Mouse (Mus musculus) right cerebral cortex, postnatal 25 days (tissue): ENCODE measurements around the gene Mta1.

ENCODE experiments used
- DNase-seq: peaks from one replicate; pipeline ENCODE4 v3.0.0; 2022

Mta1 gene

DNA sequence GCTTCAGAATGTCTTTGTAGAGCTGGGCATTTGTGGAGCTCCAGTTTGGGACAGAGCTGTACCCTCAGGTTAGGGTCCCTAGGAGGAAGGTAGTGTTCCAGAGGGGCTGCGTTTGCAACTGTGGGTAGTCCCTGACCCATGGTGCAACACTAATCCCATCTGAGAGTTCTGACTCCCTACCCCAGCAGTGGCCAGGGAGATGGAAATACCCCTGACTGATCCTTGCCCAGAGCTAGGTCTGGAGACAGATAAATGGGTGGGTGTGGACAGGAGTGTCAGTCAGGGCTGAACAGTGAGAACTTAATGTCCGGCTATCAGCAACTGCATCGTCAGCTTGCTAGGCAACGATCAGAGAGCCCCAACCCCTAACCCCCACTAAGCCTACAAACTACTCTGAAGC lies 52.5 kb downstream of the Mta1 start:
- DNase-seq: no peak

GRCm38 (mm10) chr12:113151046-113151445 lies 53.0 kb downstream of the Mta1 start:
- no peak for DNase-seq

DNA sequence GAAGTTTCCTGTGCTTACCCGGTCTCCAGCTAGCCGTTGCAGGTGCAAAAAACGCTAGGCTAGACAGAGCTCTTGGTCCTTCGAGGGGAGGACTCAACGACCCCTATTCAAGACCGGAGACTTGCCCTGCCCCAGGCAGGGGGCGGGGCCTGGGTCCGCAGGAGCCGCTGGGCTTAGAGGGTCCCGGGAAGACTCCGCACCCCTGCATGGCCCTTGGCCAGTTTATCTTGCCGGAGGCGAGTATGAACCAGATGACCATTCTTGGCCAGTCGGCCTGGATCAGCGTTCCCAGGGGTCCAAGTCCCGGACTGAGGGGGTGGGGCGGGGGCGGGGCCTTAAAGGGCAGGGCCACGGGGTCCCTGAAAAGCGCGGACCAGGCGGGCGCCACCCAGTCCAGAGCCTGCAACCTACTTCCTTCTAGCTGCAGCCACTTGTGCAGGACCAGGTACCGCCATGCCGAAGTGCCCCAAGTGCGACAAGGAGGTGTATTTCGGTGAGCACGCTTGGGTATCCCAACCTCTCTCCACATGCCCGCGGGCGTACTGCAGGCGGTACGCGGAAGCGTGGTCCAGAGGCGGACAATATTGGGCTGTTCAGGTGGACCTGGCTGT lies 53.7 kb downstream of the Mta1 start:
- no peak for DNase-seq

DNA sequence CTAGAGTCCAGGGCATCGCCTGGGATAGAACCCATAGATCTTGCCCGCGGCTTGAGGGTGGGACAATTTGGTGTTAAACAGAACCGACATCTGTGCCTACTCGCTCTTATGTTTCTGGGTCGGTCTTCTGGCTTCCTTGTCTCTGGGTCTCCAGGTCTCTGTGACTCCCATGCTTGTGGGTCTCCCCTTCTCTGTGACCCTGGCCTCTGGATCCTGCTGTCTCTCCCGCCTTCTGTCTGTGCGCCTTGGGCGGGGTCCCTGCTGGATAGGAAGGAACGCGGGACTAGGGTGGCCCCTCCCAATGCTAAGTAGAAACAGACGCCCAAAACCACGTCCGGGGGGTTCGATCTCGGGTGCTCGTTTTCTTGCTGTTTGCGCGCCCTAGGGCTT lies 54.2 kb downstream of the Mta1 start:
- DNase-seq: no peak

- no peak for DNase-seq
These were observed 55.0 kb downstream of the Mta1 start for GRCm38 (mm10) chr12:113152991-113153525.

- no peak for DNase-seq
These were observed 55.9 kb downstream of the Mta1 start for GRCm38 (mm10) chr12:113153971-113154370.

DNA sequence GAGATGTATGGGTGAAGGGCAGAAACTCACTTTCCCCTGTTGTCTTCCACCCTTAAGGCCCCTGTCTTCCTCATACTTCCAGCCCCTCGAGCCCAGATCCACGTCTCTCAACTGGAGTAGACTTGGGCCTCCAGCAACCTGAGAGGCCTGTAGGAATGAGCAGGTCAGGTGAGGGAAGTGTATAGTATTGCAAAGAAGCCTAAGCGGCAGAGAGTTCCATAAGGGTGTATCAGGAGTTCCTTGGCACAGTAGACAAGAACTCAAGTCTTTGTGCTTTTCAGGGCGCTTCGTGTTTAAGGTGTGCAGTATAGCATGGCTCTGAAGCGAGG lies 56.6 kb downstream of the Mta1 start:
- DNase-seq: no peak

- no peak for DNase-seq
These were observed 57.1 kb downstream of the Mta1 start for GRCm38 (mm10) chr12:113155076-113155771.

GRCm38 (mm10) chr12:113155887-113156539 lies 57.9 kb downstream of the Mta1 start, which contains the start of gene Tedc1:
Gene Tedc1, plus strand, starts transcription at chr12:113156421.
- peak; percentile 99 for DNase-seq

- DNase-seq: no peak
These were observed 58.5 kb downstream of the Mta1 start for GRCm38 (mm10) chr12:113156540-113156929.

DNA sequence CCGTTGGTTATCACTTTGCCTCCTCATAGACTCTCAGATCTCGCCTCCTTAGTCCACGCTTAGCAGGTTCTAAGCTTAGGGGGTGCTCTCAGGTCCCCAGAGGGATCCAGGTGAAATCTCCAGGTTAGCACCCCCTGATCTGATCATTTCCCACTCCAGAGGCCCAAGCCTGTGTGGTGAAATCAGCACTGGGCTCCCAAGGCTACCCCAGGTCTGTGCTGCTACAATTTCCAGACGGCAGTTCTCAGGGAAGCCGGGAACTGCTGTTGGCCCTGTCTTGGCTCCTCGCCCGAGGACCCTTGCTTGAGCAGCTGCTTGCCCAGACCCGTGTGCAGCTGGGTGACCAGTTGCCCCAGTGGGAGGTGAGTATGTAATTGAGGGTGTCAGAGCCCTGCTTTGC lies 58.9 kb downstream of the Mta1 start:
- DNase-seq: no peak

DNA sequence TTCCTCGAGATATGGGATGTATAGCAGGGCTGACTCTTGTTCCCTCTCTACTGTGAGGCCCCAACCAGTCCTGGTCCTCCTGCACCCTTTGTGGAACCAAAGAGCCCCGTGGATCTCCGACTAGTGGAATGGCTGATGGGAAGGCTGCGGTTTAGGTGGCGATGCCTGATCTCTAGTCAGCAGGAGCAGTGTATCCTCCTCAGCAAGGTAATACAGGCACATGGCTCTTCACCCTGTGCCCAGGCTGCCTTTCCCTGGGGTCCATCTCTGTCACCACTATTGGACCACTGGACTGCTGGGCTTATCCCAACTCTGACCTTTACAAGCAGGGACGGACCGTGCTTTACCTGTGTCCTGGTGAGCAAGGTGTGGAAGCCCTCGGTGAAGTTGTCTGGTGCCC lies 59.4 kb downstream of the Mta1 start:
- DNase-seq: no peak

GRCm38 (mm10) chr12:113157971-113158370 lies 59.9 kb downstream of the Mta1 start:
- no peak for DNase-seq

DNA sequence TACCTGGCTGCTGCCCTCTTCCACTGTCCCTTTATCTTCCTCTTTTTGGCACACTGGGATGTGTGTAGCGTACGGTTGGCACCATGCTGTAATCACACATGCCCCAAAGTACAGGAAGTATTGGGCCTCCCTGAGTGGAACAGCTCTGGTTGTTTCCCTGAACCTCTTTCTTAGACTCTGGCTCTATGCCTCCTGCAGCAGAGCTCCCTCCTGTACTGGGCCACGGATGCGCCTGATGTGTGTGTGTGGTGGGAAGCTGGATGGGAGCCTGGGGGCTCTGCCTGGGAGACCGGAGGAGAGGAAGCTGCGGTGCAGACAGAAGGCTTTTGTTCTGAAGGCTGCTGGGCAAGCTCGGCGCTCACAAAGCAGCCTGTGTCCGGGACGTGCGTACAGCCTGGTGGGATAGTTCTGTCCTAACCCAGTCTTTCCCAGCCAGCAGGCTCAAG lies 65.5 kb downstream of the Mta1 start:
- DNase-seq: no peak

DNA sequence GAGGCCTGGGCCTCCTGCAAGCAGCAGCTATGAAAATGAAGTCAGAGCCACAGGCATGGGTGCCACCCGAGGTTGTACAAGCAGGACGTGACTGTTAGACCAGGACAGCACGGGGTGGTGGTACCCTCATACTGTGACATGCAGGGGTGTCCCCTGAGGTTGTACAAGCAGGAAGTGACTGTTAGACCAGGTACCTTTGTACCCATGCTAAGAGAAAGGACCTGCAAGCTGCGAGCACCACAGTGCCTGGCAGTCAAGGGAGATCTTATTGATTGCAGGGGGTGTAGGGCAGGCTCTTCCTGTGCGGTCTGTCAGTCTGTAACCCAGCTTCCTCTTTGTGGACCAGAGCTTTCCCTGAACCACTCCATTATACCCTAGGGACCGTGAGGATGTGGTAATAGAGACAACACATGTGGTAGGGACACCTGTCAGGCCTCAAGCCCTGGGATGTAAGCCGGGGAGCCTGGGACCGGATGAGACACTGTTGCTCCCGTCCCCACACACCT lies 70.0 kb downstream of the Mta1 start:
- DNase-seq: no peak

- DNase-seq: no peak
These were observed 79.1 kb downstream of the Mta1 start for GRCm38 (mm10) chr12:113176960-113177725.

DNA sequence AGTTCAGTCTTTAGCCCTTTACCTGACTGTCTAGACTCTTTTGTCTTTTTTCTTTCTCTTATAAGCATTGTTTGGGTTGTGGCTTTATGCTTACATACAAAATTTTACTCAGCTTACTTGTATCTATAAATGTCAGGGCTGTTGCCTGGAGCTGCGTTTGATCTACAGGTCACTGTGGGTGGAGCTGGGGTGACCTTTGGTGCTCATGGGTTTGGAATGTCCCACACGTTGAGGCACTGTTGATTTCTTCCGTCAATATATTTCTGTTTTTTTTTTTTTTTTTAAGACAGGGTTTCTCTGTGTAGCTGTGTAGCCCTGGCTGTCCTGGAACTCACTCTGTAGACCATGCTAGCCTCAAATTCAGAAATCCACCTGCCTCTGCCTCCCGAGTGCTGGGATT lies 82.9 kb downstream of the Mta1 start:
- no peak for DNase-seq

GRCm38 (mm10) chr12:113184945-113185344 lies 86.9 kb downstream of the Mta1 start:
- no peak for DNase-seq

DNA sequence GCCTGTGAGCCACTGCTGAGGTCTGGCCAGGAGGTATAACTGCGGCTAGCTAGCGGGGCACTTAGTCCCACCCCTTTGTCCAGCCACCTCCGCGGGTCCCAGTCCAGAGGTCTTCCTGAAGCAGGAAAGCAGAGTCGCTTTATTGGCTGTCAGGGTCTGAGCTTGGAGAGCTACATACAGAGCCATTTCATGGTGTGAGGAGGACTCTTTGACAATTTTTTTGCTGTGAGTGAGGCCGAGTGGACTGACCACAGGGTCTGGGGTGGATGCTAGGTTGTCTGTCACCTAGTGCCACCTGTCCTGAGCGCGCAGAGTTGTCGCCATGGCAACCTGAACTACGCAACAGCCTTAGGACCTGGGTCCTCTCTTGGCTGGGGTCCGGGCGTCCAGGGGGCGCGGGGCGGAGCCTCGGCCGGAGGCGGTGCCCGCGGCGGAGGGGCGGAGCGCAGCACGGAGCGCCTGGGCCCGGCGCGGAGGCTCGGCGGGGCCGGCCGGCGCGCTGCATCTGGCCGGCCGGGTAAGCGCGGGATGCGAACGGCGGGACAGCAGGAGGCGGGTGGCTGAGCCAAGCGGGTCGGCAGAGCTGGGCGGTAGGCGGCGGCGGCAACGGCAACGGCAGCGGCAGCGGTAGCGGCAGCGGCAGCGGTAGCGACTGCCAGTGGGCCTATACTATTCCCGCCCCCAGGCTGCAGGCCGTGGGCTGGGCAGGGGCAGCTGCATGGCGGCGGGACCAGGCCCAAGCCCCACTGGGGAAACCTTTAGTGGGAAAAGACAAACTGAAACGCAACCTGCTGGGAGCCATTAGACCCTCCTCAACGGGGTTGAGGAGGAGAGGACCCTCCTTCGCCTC lies 87.6 kb downstream of the Mta1 start, which contains the start of gene Tmem121:
TSS of gene Tmem121 (plus strand) at position 489 of the 850 bp plus-strand sequence.
- DNase-seq: peak; percentile 73

DNA sequence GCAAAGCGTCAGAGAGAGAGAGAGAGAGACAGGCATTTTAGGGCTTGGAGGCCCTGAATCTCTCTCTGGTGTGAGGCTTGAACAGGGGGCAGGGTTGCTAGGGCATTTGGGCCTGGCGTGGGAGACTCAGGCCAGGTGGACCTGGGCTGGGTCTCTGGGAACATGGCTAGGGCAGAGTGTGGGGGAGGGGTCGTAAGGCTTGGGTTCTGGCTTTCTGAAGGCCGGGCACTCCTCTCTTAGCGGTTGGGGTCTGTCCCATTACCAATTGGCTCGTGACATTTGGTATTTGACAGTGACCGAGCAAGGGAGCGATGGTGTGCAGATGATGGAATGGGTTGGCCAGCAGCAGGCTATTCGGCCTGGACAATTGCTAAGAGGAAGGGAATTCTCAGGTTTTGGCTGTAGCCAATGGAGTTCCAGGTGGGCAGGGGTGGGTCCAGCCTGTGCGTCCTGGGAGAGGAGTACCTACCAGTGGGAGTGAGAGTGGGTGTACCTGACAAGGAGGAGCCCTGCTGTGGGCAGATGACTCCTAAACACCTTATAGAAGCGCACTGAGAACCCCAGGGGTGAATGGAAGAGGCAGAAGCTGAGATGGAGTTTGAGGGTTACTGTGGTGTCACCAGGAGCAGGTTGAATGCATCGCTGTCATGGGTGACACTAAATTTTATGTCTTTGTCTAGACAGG lies 88.4 kb downstream of the Mta1 start:
- DNase-seq: no peak
